Mouse (Mus musculus) CH12.LX (cell line): ENCODE data around the gene Gm10959. TPM values are rescaled to one million over a fixed set of nuclear protein-coding genes. Genes with fewer than 3 reads are reported as not detected.

Experiments
- DNase-seq: peaks from one replicate; pipeline ENCODE4 v3.0.0-alpha.2; 2013; ENCODE audit errors: extremely low read depth
- H3K27ac ChIP-seq: 2 replicates; pipeline ENCODE4 v1.5.1; 2012; ENCODE audit warnings: low read depth, mild to moderate bottlenecking, control low read depth, moderate library complexity; ENCODE audit not compliant: insufficient read depth
- H3K27me3 ChIP-seq: replicated peaks from 2 replicates; pipeline ENCODE3; 2012; ENCODE audit warnings: inconsistent platforms
- H3K36me3 ChIP-seq, 2 experiments: replicated peaks in 1 of 2; 2 replicates each; pipeline versions ENCODE3 to v1.6.1; 2012; ENCODE audit warnings: inconsistent platforms in 1 of 2, low read length in 1 of 2, mild to moderate bottlenecking in 1 of 2, mixed read lengths in 1 of 2, moderate library complexity in 1 of 2; ENCODE audit not compliant: control insufficient read depth in 1 of 2, insufficient read depth in 1 of 2
- H3K4me1 ChIP-seq, 2 experiments: 2 replicates each; pipeline ENCODE4 v1.6.1; 2012; ENCODE audit warnings: inconsistent platforms in 1 of 2, moderate library complexity in 1 of 2; ENCODE audit not compliant: insufficient read depth in 2 of 2, control insufficient read depth in 1 of 2
- H3K4me2 ChIP-seq: 2 replicates; pipeline ENCODE4 v1.6.1; 2012; ENCODE audit warnings: low read depth, mild to moderate bottlenecking, control low read depth; ENCODE audit not compliant: poor library complexity, insufficient read depth, severe bottlenecking
- H3K4me3 ChIP-seq, 3 experiments: fragments of 150-350 bp in 1 of 3; sonication (generic) in 1 of 3; replicated peaks in 1 of 3; 2 replicates each; pipeline versions ENCODE3 to v1.5.1; 2011 to 2012; ENCODE audit warnings: low read depth in 2 of 3, low read length in 2 of 3, mild to moderate bottlenecking in 2 of 3, moderate library complexity in 2 of 3, control low read depth in 1 of 3, improper control_type of control experiment in 1 of 3, inconsistent platforms in 1 of 3, mixed read lengths in 1 of 3; ENCODE audit not compliant: poor library complexity in 1 of 3
- H3K79me2 ChIP-seq: replicated peaks from 2 replicates; pipeline ENCODE4 v1.6.1; 2012; ENCODE audit warnings: mild to moderate bottlenecking, moderate library complexity; ENCODE audit not compliant: control insufficient read depth, poor library complexity, insufficient read depth, severe bottlenecking; ENCODE audit errors: extremely low read depth
- H3K9ac ChIP-seq: 2 replicates; pipeline ENCODE4 v1.6.1; 2012; ENCODE audit warnings: low read depth, mild to moderate bottlenecking, control low read depth, moderate library complexity; ENCODE audit not compliant: insufficient read depth
- H3K9me3 ChIP-seq: replicated peaks from 2 replicates; pipeline ENCODE3; 2012; ENCODE audit warnings: low read length, inconsistent platforms, mixed read lengths
- BHLHE40 ChIP-seq: IDR thresholded peaks from 2 replicates; pipeline ENCODE4 v1.6.1; 2011; ENCODE audit warnings: mild to moderate bottlenecking, low read depth, low read length, improper control_type of control experiment
- CHD1 ChIP-seq: IDR thresholded peaks from 2 replicates; pipeline ENCODE4 v1.6.1; 2012; ENCODE audit warnings: low read depth, low read length, improper control_type of control experiment, inconsistent platforms
- E2F4 ChIP-seq: IDR thresholded peaks from 2 replicates; pipeline ENCODE4 v1.6.1; 2011; ENCODE audit warnings: low read depth, low read length, improper control_type of control experiment; ENCODE audit not compliant: insufficient replicate concordance
- EP300 ChIP-seq: IDR thresholded peaks from 2 replicates; pipeline ENCODE4 v1.6.1; 2011; ENCODE audit warnings: low read length, improper control_type of control experiment
- ETS1 ChIP-seq: conservative IDR thresholded peaks from 2 replicates; pipeline ENCODE4 v1.6.1; 2012; ENCODE audit warnings: low read depth, mild to moderate bottlenecking, inconsistent platforms, low read length, improper control_type of control experiment, moderate library complexity
- GABPA ChIP-seq: IDR thresholded peaks from 2 replicates; pipeline ENCODE4 v1.6.1; 2012; ENCODE audit warnings: low read depth, low read length, improper control_type of control experiment, inconsistent platforms; ENCODE audit not compliant: insufficient replicate concordance
- IRF4 ChIP-seq: IDR thresholded peaks from 2 replicates; pipeline ENCODE4 v1.6.1; 2014; ENCODE audit warnings: low read depth, mild to moderate bottlenecking, inconsistent platforms, low read length, improper control_type of control experiment
- JUN ChIP-seq: IDR thresholded peaks from 2 replicates; pipeline ENCODE4 v1.6.1; 2011; ENCODE audit warnings: low read depth, mild to moderate bottlenecking, low read length, improper control_type of control experiment, moderate library complexity; ENCODE audit not compliant: insufficient read depth
- JUND ChIP-seq: conservative IDR thresholded peaks from 2 replicates; pipeline ENCODE4 v1.6.1; 2011; ENCODE audit warnings: low read depth, low read length, improper control_type of control experiment
- KAT2A ChIP-seq: IDR thresholded peaks from 2 replicates; pipeline ENCODE4 v1.6.1; 2012; ENCODE audit warnings: low read length, improper control_type of control experiment, inconsistent platforms; ENCODE audit not compliant: insufficient replicate concordance
- MAX ChIP-seq: IDR thresholded peaks from 2 replicates; pipeline ENCODE4 v1.6.1; 2011; ENCODE audit warnings: low read length, improper control_type of control experiment
- MEF2A ChIP-seq: IDR thresholded peaks from 2 replicates; pipeline ENCODE4 v1.6.1; 2014; ENCODE audit warnings: low read depth, mild to moderate bottlenecking, inconsistent platforms, low read length, improper control_type of control experiment, borderline replicate concordance
- MYC ChIP-seq: IDR thresholded peaks from 2 replicates; pipeline ENCODE4 v1.6.1; 2011; ENCODE audit warnings: low read depth, mild to moderate bottlenecking, improper control_type of control experiment, low read length
- NELFE ChIP-seq: IDR thresholded peaks from 2 replicates; pipeline ENCODE4 v1.6.1; 2011; ENCODE audit warnings: low read depth, low read length, improper control_type of control experiment
- POLR2AphosphoS2 ChIP-seq: IDR thresholded peaks from 2 replicates; pipeline ENCODE4 v1.6.1; 2011; ENCODE audit warnings: low read depth, low read length, improper control_type of control experiment
- RAD21 ChIP-seq: IDR thresholded peaks from 2 replicates; pipeline ENCODE4 v1.6.1; 2011; ENCODE audit warnings: low read depth, mild to moderate bottlenecking, low read length, improper control_type of control experiment, moderate library complexity
- RCOR1 ChIP-seq: conservative IDR thresholded peaks from 2 replicates; pipeline ENCODE4 v1.6.1; 2012; ENCODE audit warnings: low read depth, mild to moderate bottlenecking, inconsistent platforms, low read length, improper control_type of control experiment
- SMC3 ChIP-seq: IDR thresholded peaks from 2 replicates; pipeline ENCODE4 v1.6.1; 2011; ENCODE audit warnings: low read depth, low read length, improper control_type of control experiment
- TBP ChIP-seq: conservative IDR thresholded peaks from 2 replicates; pipeline ENCODE4 v1.6.1; 2011; ENCODE audit warnings: low read depth, low read length, improper control_type of control experiment
- USF2 ChIP-seq: conservative IDR thresholded peaks from 2 replicates; pipeline ENCODE4 v1.6.1; 2011; ENCODE audit warnings: low read depth, low read length, improper control_type of control experiment
- ZKSCAN1 ChIP-seq: IDR thresholded peaks from 2 replicates; pipeline ENCODE4 v1.6.1; 2012; ENCODE audit warnings: low read depth, inconsistent platforms, low read length, improper control_type of control experiment, borderline replicate concordance
- ZNF384 ChIP-seq: IDR thresholded peaks from 2 replicates; pipeline ENCODE4 v1.6.1; 2012; ENCODE audit warnings: low read depth, low read length, improper control_type of control experiment, inconsistent platforms
- dilution Hi-C: fragments of 300-500 bp; cut with MboI; formaldehyde crosslinking; loops from 2 replicates; pipeline ENCODE4 v1.14.3; 2020; ENCODE audit warnings: low sequenced_read_pairs; ENCODE audit not compliant: extremely low pct_unique_long_range_greater_than_20kb, extremely low pct_ligation_motif_present
- in situ Hi-C: fragments of 300-500 bp; cut with MboI; formaldehyde crosslinking; loops from 3 replicates; pipeline ENCODE4 v1.14.3; 2019; ENCODE audit warnings: low sequenced_read_pairs, low pct_ligation_motif_present, low pct_unique_long_range_greater_than_20kb, mixed read lengths
- polyA plus RNA-seq: library from polyadenylated mRNA; unstranded; fragments of >175 nt; gene quantifications from 2 replicates; pipeline ENCODE4 v1.2.1, GENCODE M21; 2012; ENCODE audit warnings: low read depth; ENCODE audit not compliant: insufficient read length
- total RNA-seq, 2 experiments: library from RNA; depleted of rRNA; stranded (reverse); fragments of 300-350 nt in 1 of 2; fragments of >200 nt in 1 of 2; gene quantifications; 2 replicates each; pipeline ENCODE4 v1.2.3; 2012 to 2014

Gm10959 gene
- total and polyA plus RNA-seq, 3 experiments = not detected

DNA sequence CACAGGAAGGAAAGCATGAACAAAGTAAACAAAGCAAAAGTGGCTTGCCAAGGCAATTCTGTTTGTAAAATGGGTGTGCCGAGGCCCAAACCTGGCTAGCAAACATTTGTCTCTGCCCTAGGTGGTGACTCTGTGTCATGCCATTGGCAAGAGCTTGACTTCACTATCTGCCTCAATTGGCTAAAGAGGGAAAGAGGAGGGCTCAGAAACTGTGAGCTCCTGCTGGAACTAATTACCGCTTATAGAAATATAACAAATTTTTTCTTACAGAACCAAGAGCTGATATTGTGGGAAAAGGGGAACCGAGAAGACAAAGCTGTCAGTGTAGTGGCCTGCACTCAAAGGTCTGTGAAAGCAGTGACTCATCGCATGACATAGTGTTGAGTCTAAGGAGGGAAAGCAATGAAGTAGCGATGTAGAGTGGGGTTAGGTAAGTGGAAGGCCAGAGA is 30.8 kb downstream of the Gm10959 start:
- Histone ChIP-seq H3K4me3 (no peak overlapping the region), H3K9me3 (no peaks in the 10 kb centered on the region), H3K4me2 (peak overlapping the region; percentile 89), H3K27ac (no peak overlapping the region), H3K4me1 (peaks cover 7 to 11% of the 10 kb centered on the region in 2 experiments), H3K36me3 (no peaks in the 10 kb centered on the region), H3K9ac (no peak overlapping the region), H3K79me2 (no peaks in the 10 kb centered on the region), H3K27me3 (no peaks in the 10 kb centered on the region)
- TF ChIP-seq MEF2A = 0 out of 2 replicates have a peak, but pooled peaks have one; percentile 62
- TF ChIP-seq JUND = peak; percentile 81
- peak; percentile 41 for TF ChIP-seq BHLHE40
- no peak for TF ChIP-seq NELFE
- TF ChIP-seq EP300 = peak; percentile 94
- 0 out of 2 replicates have a peak, but pooled peaks have one; percentile 45 for TF ChIP-seq TBP
- 0 out of 2 replicates have a peak, but pooled peaks have one; percentile 40 for TF ChIP-seq ZNF384
- no peak for TF ChIP-seq KAT2A
- TF ChIP-seq MYC = no peak
- TF ChIP-seq IRF4 = peak; percentile 95
- TF ChIP-seq E2F4 = no peak
- peak; percentile 75 for TF ChIP-seq ETS1
- no peak for TF ChIP-seq GABPA
- no peak for TF ChIP-seq SMC3
- no peak for TF ChIP-seq CHD1
- TF ChIP-seq POLR2AphosphoS2 = no peak
- TF ChIP-seq USF2 = no peak
- TF ChIP-seq RCOR1 = 0 out of 2 replicates have a peak, but pooled peaks have one; percentile 26
- TF ChIP-seq RAD21 = no peak
- TF ChIP-seq MAX = peak; percentile 83
- TF ChIP-seq JUN = peak; percentile 87
- TF ChIP-seq ZKSCAN1 = no peak
- dilution Hi-C loops = no loop called here
- DNase-seq = peak; percentile 70
- in situ Hi-C loops = no loop called here
